Mouse (Mus musculus) thymus, postnatal 36 days (tissue): ENCODE data around the gene Dll1.
A peak's percentile ranks its signal among the peaks of the same experiment; 100 is the strongest.

Source experiments
- DNase-seq, 2 experiments: peaks; one replicate each; pipeline ENCODE4 v3.0.0; 2022; ENCODE audit warnings: mixed read lengths in 2 of 2

The Dll1 gene

DNA sequence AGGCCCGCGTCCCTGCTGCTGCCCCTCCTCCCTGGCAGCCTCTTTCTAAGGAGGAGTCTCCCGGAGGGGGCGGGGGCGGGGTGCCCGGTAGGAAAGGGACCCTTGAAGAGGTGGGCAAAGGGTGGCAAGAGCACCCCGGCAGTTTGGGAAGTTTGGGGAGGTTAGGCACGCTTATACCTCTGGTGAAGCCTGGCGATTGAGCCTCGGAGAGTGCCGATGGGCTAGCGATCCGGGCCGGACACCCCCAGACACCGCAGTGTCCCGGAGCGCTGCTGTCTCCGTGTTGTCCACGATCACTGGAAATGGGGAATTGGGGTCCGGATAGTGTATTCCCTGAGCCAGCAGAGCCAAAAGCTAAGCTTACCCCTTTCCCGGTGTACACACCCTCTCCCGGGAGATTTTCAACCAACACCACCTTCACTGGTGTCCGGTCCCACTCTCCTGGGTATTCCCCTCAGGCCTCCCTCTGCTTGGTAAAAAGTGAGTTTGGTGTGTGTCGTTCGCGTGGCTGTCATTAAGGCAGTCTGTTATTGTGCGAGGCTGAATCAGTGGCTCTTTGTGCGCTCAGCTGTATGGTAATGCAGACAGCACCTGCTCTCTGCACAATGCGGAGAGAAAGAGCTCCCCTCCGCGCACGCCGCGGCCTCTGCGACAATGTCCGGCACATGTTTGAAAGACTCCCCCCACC is at the start of gene Dll1:
Gene Dll1 (minus strand): TSS at position 379 of the 688 bp plus-strand sequence.
- DNase-seq: peak in 1 of 2 experiments; percentile 10

- no peak for DNase-seq
These were observed 49.3 kb upstream of the Dll1 start for GRCm38 (mm10) chr17:15425931-15426330.

DNA sequence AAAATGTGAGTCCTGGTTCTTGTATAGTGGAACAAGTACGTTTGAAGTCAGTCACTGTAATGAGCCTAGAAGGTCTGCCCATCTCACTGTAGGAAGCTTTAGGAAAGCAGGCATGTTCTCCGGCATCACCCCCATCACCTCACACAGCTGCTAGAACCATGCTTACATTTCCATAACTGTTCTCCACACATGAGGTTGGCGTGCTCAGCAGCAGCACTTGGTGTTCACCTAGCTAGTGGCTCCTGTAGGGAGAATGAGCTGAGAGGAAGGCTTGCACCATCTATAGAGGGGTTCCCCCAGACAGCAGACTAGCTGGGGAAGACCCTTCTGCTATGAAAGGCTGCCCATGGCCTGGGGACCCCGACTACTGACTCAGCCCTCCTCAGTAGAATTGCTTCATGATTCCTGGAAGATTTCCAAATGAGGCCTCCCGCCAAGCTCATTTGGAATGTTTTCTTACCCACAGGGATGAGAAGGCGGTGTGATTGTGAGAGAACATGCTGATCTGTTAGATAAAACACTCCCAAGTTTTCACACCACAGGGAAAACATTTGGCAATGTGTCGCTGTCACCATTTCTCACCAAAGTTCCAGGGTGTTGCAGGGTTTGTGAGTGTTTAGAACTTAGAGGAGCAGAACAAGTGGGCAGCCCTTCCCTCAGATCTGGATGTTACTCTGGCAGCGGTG is 46.6 kb upstream of the Dll1 start:
- DNase-seq: no peak

DNA sequence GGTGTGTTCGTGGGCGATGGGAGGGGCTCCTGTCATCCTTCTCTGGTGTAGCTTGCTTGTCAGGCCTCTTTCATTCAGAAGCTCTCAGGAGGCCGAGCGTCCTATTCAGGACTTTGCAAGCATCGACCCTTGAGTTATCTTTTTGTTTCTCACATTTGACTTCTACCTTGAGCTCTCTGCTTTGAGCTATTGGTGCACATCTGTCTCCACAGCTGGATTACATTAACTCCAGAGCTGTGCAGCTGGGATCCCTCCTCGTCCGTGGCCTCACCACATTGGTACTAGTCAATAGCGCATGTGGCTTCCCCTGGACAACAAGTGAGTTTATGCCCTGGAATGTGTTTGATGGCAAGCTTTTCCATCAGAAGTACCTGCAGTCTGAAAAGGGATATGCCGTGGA is 46.0 kb upstream of the Dll1 start:
- no peak for DNase-seq

DNA sequence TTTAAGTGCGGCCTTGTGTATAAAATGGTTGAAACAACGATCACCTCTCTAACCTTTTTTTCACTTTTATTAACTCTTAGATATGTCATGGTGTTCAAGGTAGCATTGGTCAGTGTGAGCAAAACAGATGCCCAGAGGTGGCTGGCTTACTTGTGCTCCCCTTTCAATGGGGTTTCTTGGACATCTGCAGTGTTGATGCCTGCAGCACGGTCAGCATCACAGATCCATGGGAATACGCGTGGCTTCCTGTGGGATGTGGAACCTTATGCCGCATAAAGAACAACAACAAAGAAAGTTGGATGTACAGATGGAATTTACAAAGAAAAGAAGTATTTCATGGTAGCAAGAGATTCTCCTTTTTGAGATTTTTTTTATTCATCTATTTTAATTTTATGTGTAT is 44.8 kb upstream of the Dll1 start:
- no peak for DNase-seq

GRCm38 (mm10) chr17:15420021-15420603 is 43.4 kb upstream of the Dll1 start:
- no peak for DNase-seq

GRCm38 (mm10) chr17:15419534-15419933 is 42.9 kb upstream of the Dll1 start:
- DNase-seq: no peak

- no peak for DNase-seq
These were observed 40.0 kb upstream of the Dll1 start for GRCm38 (mm10) chr17:15416596-15417215.

- no peak for DNase-seq
These were observed 34.2 kb upstream of the Dll1 start for GRCm38 (mm10) chr17:15410861-15411260.

GRCm38 (mm10) chr17:15409261-15409660 is 32.6 kb upstream of the Dll1 start:
- DNase-seq: no peak

DNA sequence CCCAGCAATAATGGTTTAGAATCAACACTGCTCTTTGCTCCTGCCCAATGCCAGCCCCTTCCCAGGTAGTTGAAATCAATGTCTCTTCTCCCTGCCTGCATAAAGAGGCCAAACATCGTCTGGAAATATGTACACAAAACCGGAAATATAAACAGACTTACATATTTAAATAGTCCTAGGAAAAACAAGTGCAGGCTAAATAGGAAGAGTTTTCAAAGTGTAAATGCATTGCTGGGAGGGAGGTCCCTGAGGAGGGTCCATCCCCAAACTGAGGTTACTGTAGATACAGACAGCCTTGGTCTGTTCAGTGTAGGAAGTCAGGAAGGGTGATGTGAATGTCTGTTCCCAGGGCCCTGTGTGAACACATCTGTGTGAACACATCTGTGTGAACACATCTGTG is 29.9 kb upstream of the Dll1 start:
- DNase-seq: no peak

DNA sequence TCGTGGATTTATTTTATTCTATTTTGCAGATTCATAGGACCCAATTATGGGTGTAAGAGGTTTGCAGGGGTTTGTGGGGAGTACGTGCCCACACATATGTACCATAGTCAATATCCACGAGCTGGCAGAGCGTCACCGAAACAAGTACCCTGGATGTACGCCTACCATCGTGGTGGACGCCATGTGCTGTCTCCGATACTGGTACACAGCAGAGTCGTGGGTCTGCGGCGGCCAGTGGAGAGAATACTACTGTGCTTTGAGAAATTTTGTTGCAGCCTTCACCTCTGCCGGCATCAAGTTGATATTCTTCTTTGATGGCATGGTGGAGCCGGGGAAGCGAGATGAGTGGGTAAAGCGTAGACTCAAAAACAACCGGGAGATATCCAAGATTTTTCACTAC is 25.0 kb upstream of the Dll1 start:
- no peak for DNase-seq

DNA sequence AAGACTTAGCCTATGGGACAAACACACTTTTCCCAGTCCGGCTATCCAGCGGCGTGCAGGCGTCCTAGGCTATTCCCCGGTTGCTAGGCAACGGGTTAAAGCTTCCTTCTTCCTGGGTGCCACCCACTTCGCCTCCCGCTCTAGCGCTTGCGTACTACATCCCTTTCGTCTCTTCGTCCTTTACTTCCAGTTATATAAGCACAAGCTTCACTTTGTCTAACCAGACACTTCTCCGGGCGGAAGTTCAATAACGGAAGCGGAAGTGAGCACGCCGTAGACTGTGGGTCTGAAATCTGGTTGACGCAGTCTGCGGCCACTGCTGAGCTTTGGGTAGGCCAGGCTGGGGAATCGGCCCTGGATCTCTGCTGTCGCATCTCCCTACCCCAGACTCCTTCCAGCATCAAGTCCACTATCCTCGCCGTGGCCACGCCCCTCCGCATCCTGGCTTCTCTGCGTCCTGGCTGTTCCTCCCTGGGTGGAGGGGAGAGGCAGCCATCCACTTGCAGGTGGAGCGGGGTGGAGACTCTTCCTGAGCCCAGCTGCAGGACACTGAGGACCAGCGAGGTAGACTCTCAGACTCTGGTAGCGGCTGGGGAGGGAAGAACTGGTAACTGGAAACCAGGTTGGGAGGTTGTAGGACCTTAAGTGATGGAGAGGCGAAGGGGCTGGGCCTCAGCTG is 19.5 kb upstream of the Dll1 start, which contains the start of gene Fam120b:
Gene Fam120b (plus strand): TSS at position 206 of the 679 bp plus-strand sequence.
- DNase-seq: peak; percentile 74 to 85

DNA sequence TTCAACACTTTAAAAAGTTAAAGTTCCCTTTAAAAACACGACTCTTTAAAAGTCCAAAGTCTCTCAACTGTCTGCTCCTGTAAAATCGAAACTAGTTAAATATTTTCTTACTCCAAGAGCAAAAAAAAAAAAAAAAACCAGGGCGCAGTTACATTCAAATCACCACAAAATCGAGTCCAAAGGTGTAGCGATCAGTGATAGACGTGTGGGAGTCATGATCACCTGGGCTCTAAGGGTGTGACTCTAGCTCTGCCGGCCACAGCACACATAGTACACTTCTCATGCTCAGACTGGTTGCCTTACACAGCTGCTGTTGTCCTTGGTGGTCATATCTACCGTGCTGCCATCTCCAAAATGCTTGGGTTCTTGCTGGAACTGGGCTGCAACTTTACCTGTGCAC is 12.7 kb upstream of the Dll1 start:
- DNase-seq: no peak

DNA sequence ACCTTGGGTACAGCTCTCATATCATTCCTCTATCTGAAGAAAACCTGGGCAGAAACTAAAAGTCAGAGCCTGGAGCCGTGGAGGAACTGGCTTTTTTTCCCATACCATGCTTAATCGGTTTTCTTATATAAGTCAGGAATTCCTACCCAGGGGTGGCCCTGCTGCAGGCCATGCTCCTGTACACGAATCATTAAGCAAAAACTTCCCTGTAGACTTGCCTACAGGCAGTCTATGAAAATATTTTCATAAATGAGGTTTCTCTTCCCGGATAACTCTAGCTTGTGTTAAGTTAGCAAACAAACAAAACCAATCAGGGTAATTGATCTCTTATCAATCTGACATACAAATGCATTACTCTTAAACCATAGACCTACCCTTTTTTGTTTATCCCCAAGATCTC is 12.2 kb upstream of the Dll1 start:
- DNase-seq: no peak

GRCm38 (mm10) chr17:15383360-15383759 is 6.7 kb upstream of the Dll1 start:
- no peak for DNase-seq

DNA sequence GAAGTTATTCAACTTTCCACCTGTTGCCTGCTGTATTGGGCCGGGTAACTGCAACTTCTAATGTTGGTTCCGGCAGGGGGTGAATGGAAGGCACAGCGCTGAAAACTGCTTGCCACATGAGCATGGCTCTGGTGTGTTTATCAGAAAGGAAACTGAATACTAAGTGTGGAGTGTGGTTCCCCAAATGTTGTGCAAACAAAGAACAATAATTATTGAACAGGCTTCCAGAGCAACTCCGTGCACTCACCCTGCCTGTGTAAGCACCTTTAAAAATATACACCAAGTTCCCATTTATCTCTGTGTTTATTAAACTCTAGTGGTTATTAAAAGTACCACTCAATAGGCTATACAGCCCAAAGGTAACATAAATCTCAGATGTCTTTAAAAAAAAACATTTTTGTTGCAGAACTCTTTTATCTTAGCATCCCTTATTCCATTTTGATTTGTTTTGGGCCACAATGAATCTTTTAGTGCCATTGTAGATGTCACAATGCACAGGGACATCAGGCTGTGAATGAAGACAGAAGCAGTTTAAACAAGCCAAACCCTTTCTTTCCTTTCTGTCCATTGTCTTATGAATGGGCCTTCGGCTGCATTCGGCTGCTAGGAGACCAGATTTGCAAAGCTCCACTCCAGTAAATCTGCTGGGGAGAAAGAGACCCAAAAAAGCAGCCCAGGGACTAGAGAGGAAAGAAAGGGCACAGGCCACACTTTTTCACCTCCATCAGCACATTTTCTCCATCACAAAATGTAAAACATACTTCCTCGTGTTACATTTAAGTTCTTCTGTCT is 5.4 kb upstream of the Dll1 start:
- DNase-seq: no peak

DNA sequence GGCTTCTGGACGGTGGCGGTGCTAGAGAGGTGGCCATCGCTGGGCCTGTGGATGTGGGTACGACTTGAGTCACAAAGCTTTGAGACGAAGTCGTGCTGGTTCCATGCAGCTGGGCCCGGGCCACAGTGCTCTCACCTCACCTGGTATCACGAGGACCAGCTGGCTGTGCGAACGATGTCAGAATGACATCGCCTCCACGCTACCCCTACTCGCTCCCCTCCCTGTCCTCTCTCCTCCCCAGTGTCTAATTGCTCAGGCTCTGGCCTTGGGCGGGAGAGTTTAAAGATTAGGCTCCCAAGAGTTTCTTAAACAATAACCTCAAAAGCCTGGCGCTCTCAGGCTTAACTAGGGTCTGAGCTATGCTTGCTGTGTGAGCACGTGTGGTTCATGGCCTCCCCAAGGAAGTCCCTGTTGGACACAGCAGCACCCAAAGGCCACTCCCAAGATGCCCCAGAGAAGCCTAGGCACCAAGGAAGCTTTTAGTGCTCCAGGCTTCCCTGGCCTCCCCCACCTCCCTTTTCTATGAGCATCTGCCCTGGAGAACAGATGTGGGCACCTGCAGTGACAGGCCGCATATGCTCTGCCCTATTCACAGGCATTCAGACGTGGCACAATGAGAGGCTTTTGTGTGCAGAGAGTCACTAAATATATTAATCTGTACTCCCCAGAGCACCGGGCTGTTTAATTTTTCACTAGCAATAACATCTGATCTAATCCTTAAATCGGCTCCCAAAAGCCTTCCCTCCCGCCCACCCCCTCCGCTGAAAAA is 4.6 kb upstream of the Dll1 start:
- no peak for DNase-seq

DNA sequence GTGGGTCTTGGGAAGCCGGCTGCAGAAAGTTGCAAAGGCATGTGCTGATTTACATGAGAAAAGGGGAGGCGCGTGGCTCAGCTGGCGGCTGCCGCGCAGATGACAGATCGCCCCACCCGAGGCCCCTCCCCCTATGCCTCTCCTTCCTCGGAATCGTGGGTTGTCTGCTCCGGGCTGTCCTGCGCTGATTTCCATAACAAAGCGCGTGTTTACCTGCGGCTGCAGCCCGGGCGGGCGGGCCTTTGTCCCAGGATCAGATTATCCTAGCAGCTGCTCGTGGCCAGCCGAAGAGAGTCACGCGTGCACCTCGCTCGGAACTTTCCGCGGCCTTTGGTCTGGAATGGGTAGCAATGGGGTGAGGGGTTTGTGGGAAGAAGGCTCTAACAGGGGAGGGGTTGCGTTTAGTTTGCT is 4.0 kb upstream of the Dll1 start:
- DNase-seq: peak; percentile 17 to 33

DNA sequence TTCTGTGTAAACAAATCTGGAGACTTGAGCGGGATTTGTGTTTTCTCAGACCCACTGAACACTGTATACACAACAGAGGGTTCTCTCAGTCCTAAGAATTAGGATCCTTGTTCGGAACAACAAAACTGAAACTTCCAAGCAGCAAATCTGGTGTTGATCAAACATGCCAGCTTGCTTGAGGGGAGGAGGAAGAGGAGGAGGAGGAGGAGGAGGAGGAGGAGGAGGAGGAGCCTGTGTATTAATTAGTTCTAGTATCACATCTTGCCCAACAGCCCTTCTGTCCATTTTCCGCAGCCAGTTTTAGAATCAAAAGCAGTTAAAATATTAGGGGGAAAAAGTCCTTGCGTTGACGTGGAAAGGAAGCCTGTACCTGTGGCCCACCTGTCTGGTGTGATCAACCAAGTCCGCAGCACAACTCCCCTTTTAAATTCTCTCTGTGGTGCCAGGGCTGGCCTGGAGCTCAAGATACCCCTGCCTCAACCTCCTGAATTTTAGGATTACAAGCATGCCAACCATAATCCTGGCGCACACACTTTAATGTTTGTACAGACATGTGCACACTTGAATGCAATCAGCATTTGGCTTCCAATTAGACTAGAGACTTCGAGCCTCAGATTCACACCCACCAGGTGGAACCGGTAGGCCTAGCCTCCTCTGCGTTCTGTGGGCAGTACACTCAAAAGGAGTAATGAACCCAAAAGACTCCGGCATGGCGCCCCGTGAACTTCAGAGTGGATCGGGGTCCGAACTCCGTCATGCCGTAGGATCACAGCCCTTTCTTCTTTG is 3.3 kb upstream of the Dll1 start:
- DNase-seq: no peak
